20 mouse cellular contexts compared by ENCODE assay signal in genomic region chr5:116280518-116280917, GRCm38 (mm10). TPM values are rescaled to one million over a fixed set of nuclear protein-coding genes. Genes with fewer than 3 reads are reported as not detected.
DNase-seq lines count a peak whose midpoint lies in the region; ATAC-seq and TF ChIP-seq lines count a peak whose summit lies in the region.
"Had no signal": no experiment of that assay in that cellular context is flagged by ENCODE, and none has a peak within 500 bp of the region (broad histone marks: within the 10 kb centered on the region; RNA-seq: fewer than 3 reads in every experiment).

No protein-coding gene starts in this region.

- H3K27me3 ChIP-seq in forebrain, embryonic 10.5 days (ENCODE audit: poor library complexity, severe bottlenecking): peaks cover 85% of the 10 kb centered on the region
- peaks cover 9% of the 10 kb centered on the region; the same call in 1 of the 2 replicates for H3K27me3 ChIP-seq in forebrain, embryonic 11.5 days (ENCODE audit: control insufficient read depth, insufficient read depth, low read length)
- no peaks in the 10 kb centered on the region for H3K27me3 ChIP-seq in midbrain, postnatal 0 days (ENCODE audit: insufficient read depth, low read length)
- H3K27me3 ChIP-seq in midbrain, embryonic 13.5 days: no peaks in the 10 kb centered on the region
- H3K27me3 ChIP-seq in stomach, postnatal 0 days (ENCODE audit: control insufficient read depth, insufficient read depth, low read length): no peaks in the 10 kb centered on the region
- H3K27me3 ChIP-seq: CH12.LX; embryonic facial prominence, embryonic 12.5 days; hindbrain, embryonic 15.5 days; kidney, embryonic 15.5 days; neural tube, embryonic 12.5 days had no signal

- H3K9me3 ChIP-seq in forebrain, embryonic 10.5 days: peaks cover 23% of the 10 kb centered on the region
- peaks cover 11% of the 10 kb centered on the region for H3K9me3 ChIP-seq in forebrain, embryonic 11.5 days (ENCODE audit: control insufficient read depth, low read length)
- H3K9me3 ChIP-seq in midbrain, postnatal 0 days (ENCODE audit: low read length): no peaks in the 10 kb centered on the region
- H3K9me3 ChIP-seq in midbrain, embryonic 13.5 days: peaks cover 4% of the 10 kb centered on the region
- H3K9me3 ChIP-seq in stomach, postnatal 0 days (ENCODE audit: control insufficient read depth, low read length): no peaks in the 10 kb centered on the region
- H3K9me3 ChIP-seq: heart, embryonic 15.5 days; hindbrain, embryonic 15.5 days; kidney, embryonic 15.5 days; neural tube, embryonic 12.5 days had no signal

- H3K4me3 ChIP-seq in forebrain, embryonic 10.5 days: no peak overlapping the region
- no peak overlapping the region for H3K4me3 ChIP-seq in forebrain, embryonic 11.5 days (ENCODE audit: low read depth, low read length)
- H3K4me3 ChIP-seq in midbrain, postnatal 0 days (ENCODE audit: low read depth, low read length): no peak overlapping the region
- no peak overlapping the region for H3K4me3 ChIP-seq in midbrain, embryonic 13.5 days (replicated peaks)
- no peak overlapping the region for H3K4me3 ChIP-seq in stomach, postnatal 0 days (ENCODE audit: low read depth, low read length)
- H3K4me3 ChIP-seq: embryonic facial prominence, embryonic 12.5 days; heart, embryonic 15.5 days; hindbrain, embryonic 15.5 days; kidney, embryonic 15.5 days; layer of hippocampus, adult 2 months; neural tube, embryonic 12.5 days had no signal

- peak; percentile 28; the same call in 1 of the 2 replicates for TF ChIP-seq CTCF in midbrain, postnatal 0 days (IDR thresholded peaks at IDR 0.05)
- TF ChIP-seq CTCF in stomach, postnatal 0 days (IDR thresholded peaks at IDR 0.05; ENCODE audit: low read depth): peak; percentile 21; the same call in 1 of the 2 replicates

- TF ChIP-seq EP300 in stomach, postnatal 0 days (optimal IDR thresholded peaks at IDR 0.05): no peak

- no peak overlapping the region for H3K4me2 ChIP-seq in forebrain, embryonic 11.5 days (ENCODE audit: low read depth, low read length, severe bottlenecking)
- no peak overlapping the region for H3K4me2 ChIP-seq in midbrain, postnatal 0 days (ENCODE audit: low read depth, low read length, poor library complexity, severe bottlenecking)
- H3K4me2 ChIP-seq in midbrain, embryonic 13.5 days (replicated peaks): no peak overlapping the region
- H3K4me2 ChIP-seq in stomach, postnatal 0 days (replicated peaks; ENCODE audit: low read depth): no peak overlapping the region
- H3K4me2 ChIP-seq: embryonic facial prominence, embryonic 12.5 days; heart, embryonic 15.5 days; hindbrain, embryonic 15.5 days; kidney, embryonic 15.5 days; neural tube, embryonic 12.5 days had no signal

- H3K4me1 ChIP-seq in forebrain, embryonic 10.5 days: peaks cover 32% of the 10 kb centered on the region
- peaks cover 15% of the 10 kb centered on the region; the same call in 1 of the 2 replicates for H3K4me1 ChIP-seq in forebrain, embryonic 11.5 days (replicated peaks; ENCODE audit: control insufficient read depth, insufficient read depth, low read length)
- 0 out of 2 replicates have a peak, but pooled peaks cover 2% of the 10 kb centered on the region for H3K4me1 ChIP-seq in midbrain, postnatal 0 days (ENCODE audit: insufficient read depth, low read length)
- peaks cover 19% of the 10 kb centered on the region for H3K4me1 ChIP-seq in midbrain, embryonic 13.5 days (replicated peaks)
- H3K4me1 ChIP-seq in stomach, postnatal 0 days (replicated peaks; ENCODE audit: control insufficient read depth, insufficient read depth): no peaks in the 10 kb centered on the region
- H3K4me1 ChIP-seq: heart, embryonic 15.5 days had no signal

- H3K36me3 ChIP-seq in forebrain, embryonic 10.5 days (replicated peaks): no peaks in the 10 kb centered on the region
- no peaks in the 10 kb centered on the region for H3K36me3 ChIP-seq in forebrain, embryonic 11.5 days (ENCODE audit: control insufficient read depth, insufficient read depth, low read length)
- no peaks in the 10 kb centered on the region for H3K36me3 ChIP-seq in midbrain, postnatal 0 days (ENCODE audit: insufficient read depth, low read length)
- no peaks in the 10 kb centered on the region for H3K36me3 ChIP-seq in midbrain, embryonic 13.5 days
- H3K36me3 ChIP-seq in stomach, postnatal 0 days (ENCODE audit: control insufficient read depth, insufficient read depth, low read length): no peaks in the 10 kb centered on the region
- H3K36me3 ChIP-seq: embryonic facial prominence, embryonic 12.5 days; heart, embryonic 15.5 days; hindbrain, embryonic 15.5 days; kidney, embryonic 15.5 days; neural tube, embryonic 12.5 days had no signal

- peak overlapping the region; percentile 16; the same call in 1 of the 2 replicates for H3K27ac ChIP-seq in forebrain, embryonic 10.5 days
- H3K27ac ChIP-seq in forebrain, embryonic 11.5 days (ENCODE audit: low read depth, low read length): no peak overlapping the region
- H3K27ac ChIP-seq in midbrain, postnatal 0 days (ENCODE audit: low read depth, low read length): no peak overlapping the region
- H3K27ac ChIP-seq in midbrain, embryonic 13.5 days: no peak overlapping the region
- no peak overlapping the region for H3K27ac ChIP-seq in stomach, postnatal 0 days (replicated peaks)
- H3K27ac ChIP-seq: embryonic facial prominence, embryonic 12.5 days; heart, embryonic 15.5 days; hindbrain, embryonic 15.5 days; kidney, embryonic 15.5 days; layer of hippocampus, adult 2 months; neural tube, embryonic 12.5 days had no signal

- no peak for ATAC-seq in forebrain, embryonic 11.5 days (replicated peaks; ENCODE audit: low FRiP score)
- ATAC-seq in midbrain, postnatal 0 days (ENCODE audit: low FRiP score): no peak
- no peak for ATAC-seq in midbrain, embryonic 13.5 days
- ATAC-seq in stomach, postnatal 0 days (ENCODE audit: low FRiP score, low TSS enrichment): no peak

- H3K9ac ChIP-seq in forebrain, embryonic 11.5 days (ENCODE audit: low read length): no peak overlapping the region
- no peak overlapping the region for H3K9ac ChIP-seq in midbrain, postnatal 0 days (replicated peaks; ENCODE audit: low read length, poor library complexity, severe bottlenecking)
- H3K9ac ChIP-seq in midbrain, embryonic 13.5 days (replicated peaks): no peak overlapping the region
- H3K9ac ChIP-seq in stomach, postnatal 0 days (ENCODE audit: low read length): no peak overlapping the region
- H3K9ac ChIP-seq: embryonic facial prominence, embryonic 12.5 days; heart, embryonic 15.5 days; hindbrain, embryonic 15.5 days; kidney, embryonic 15.5 days; neural tube, embryonic 12.5 days had no signal

- DNase-seq in forebrain, embryonic 10.5 days (ENCODE audit: extremely low spot score, low spot score): no peak
- DNase-seq in forebrain, embryonic 11.5 days (ENCODE audit: low spot score): no peak
- DNase-seq in kidney, postnatal 10 days: peak; percentile 8
- no peak for DNase-seq in kidney, adult 8-10 months
- DNase-seq in midbrain, postnatal 0 days (ENCODE audit: low spot score): no peak
- no peak for DNase-seq in stomach, postnatal 0 days (ENCODE audit: low spot score)
- DNase-seq in adrenal gland, postnatal 36 days: no peak
- DNase-seq: adrenal gland, postnatal 25 days; lung, adult 2 months had no signal

RNA-seq across cellular contexts. Expression of gene Ccdc60, which starts 8.3 kb away (rescaled TPM):
- polyA plus RNA-seq in forebrain, embryonic 10.5 days (2016; fragmentation: Nextera tagmentation; extraction: Ambion mirVana): 0.47 and 0.66 TPM in 2 replicates
- 0.92 and 1.6 TPM in 2 replicates for polyA plus RNA-seq in forebrain, embryonic 11.5 days (2014; fragmentation: Nextera tagmentation; extraction: Ambion mirVana)
- total RNA-seq in midbrain, postnatal 0 days (2014; rRNA removed): 1.8 and 2.2 TPM in 2 replicates
- 2.5 and 2.6 TPM in 2 replicates for polyA plus RNA-seq in midbrain, postnatal 0 days (2015; fragmentation: Nextera tagmentation; extraction: Ambion mirVana)
- polyA plus RNA-seq in midbrain, embryonic 13.5 days (2015; fragmentation: Nextera tagmentation; extraction: Ambion mirVana): 2.1 and 2.5 TPM in 2 replicates
- 1.3 and 1.4 TPM in 2 replicates for polyA plus RNA-seq in stomach, postnatal 0 days (2015; fragmentation: Nextera tagmentation; extraction: Ambion mirVana)
- total RNA-seq in adrenal gland, postnatal 36 days (2021): not detected
- total RNA-seq: adrenal gland, postnatal 25 days; CH12.LX; gastrocnemius, adult 18-20 months; granulocyte monocyte progenitor cell, adult 5-6 weeks; megakaryocyte progenitor cell, adult 5-6 weeks had no signal
